Mouse (Mus musculus): ENCODE measurements around the gene Zfp583.

- TF ChIP-seq CTCF (IDR thresholded peaks at IDR 0.05; ENCODE audit: extremely low read depth, insufficient read depth, insufficient read length, insufficient replicate concordance) (no peak), POLR2A (IDR thresholded peaks at IDR 0.05; ENCODE audit: low read depth, low read length) (no peak)
These were observed 29.5 kb upstream of the Zfp583 start for GRCm38 (mm10) chr7:6360477-6361060.

Measured in spleen, adult 2 months (tissue).